Mouse (Mus musculus) liver, embryonic 11.5 days (tissue): ENCODE data around the gene Inpp5a. TPM values are rescaled to one million over a fixed set of nuclear protein-coding genes. Genes with fewer than 3 reads are reported as not detected.

Source experiments
- ATAC-seq: fragments of 200-750 bp; cut with Nextera tagmentation; replicated peaks from 2 replicates; pipeline ENCODE4 v1.8.0; 2017; ENCODE audit warnings: moderate number of reproducible peaks, mild to moderate bottlenecking, moderate TSS enrichment, moderate library complexity; ENCODE audit not compliant: low FRiP score
- DNase-seq: peaks from one replicate; pipeline ENCODE4 v3.0.0-alpha.2; 2017; ENCODE audit warnings: low spot score
- H3K27ac ChIP-seq: fragments of 300-500 bp; sonication (generic); 2 replicates; pipeline ENCODE4 v1.5.1; 2014; ENCODE audit warnings: mild to moderate bottlenecking, low read depth, low read length, control low read depth
- H3K27me3 ChIP-seq: fragments of 300-500 bp; sonication (generic); replicated peaks from 2 replicates; pipeline ENCODE4 v1.6.1; 2014; ENCODE audit warnings: low read length, mixed read lengths; ENCODE audit not compliant: control insufficient read depth, insufficient read depth
- H3K36me3 ChIP-seq: fragments of 300-500 bp; sonication (generic); 2 replicates; pipeline ENCODE4 v1.6.1; 2014; ENCODE audit warnings: mild to moderate bottlenecking, low read length, moderate library complexity, mixed read lengths; ENCODE audit not compliant: control insufficient read depth, insufficient read depth
- H3K4me1 ChIP-seq: fragments of 300-500 bp; sonication (generic); replicated peaks from 2 replicates; pipeline ENCODE4 v1.6.1; 2014; ENCODE audit warnings: low read length, mixed read lengths; ENCODE audit not compliant: control insufficient read depth, insufficient read depth
- H3K4me2 ChIP-seq: fragments of 300-500 bp; sonication (generic); 2 replicates; pipeline ENCODE4 v1.6.1; 2014; ENCODE audit warnings: mild to moderate bottlenecking, control low read depth, moderate library complexity
- H3K4me3 ChIP-seq: fragments of 300-500 bp; sonication (generic); 2 replicates; pipeline ENCODE4 v1.5.1; 2014; ENCODE audit warnings: low read depth, low read length, control low read depth
- H3K9ac ChIP-seq: fragments of 300-500 bp; sonication (generic); 2 replicates; pipeline ENCODE4 v1.6.1; 2014; ENCODE audit warnings: low read depth, low read length, control low read depth
- H3K9me3 ChIP-seq: fragments of 300-500 bp; sonication (generic); 2 replicates; pipeline ENCODE4 v1.6.1; 2016; ENCODE audit warnings: low read length, inconsistent platforms, mixed read lengths; ENCODE audit not compliant: control insufficient read depth
- WGBS: fragments of 180-500 bp; shearing (Covaris S2); extraction: QIAGEN DNeasy Blood & Tissue Kit; methylation state at CpG from one replicate; pipeline ENCODE4 v1.1.7; 2014; 5-methylcytosine and 5-hydroxymethylcytosine counted together
- polyA plus RNA-seq: library from polyadenylated mRNA; unstranded; fragments of >200 nt; fragmentation: Nextera tagmentation; extraction: Ambion mirVana; gene quantifications from 2 replicates; pipeline ENCODE4 v1.2.1, GENCODE M21; 2014

The Inpp5a gene
- polyA plus RNA-seq, 1 experiment from 2014 or later, result 11.8 TPM

- H3K4me2 ChIP-seq, result no peak overlapping the region
- 0 out of 2 replicates have a peak, but pooled peaks cover 2% of the 10 kb centered on the region for H3K4me1 ChIP-seq
Observed at GRCm38 (mm10) chr7:139452199-139452598, 63.3 kb downstream of the Inpp5a start.

GRCm38 (mm10) chr7:139453198-139453597 is 64.3 kb downstream of the Inpp5a start:
- no peak overlapping the region for H3K4me3 ChIP-seq
- 55% methylated on average over 1 of the region's 1 CpGs for WGBS
- no peak for DNase-seq
- H3K36me3 ChIP-seq, result no peaks in the 10 kb centered on the region
- H3K4me2 ChIP-seq, result no peak overlapping the region
- H3K27ac ChIP-seq, result no peak overlapping the region
- no peak overlapping the region for H3K9ac ChIP-seq
- ATAC-seq, result no peak
- no peaks in the 10 kb centered on the region for H3K9me3 ChIP-seq
- H3K27me3 ChIP-seq, result no peaks in the 10 kb centered on the region
- H3K4me1 ChIP-seq, result 0 out of 2 replicates have a peak, but pooled peaks cover 2% of the 10 kb centered on the region

More at GRCm38 (mm10) chr7:139452199-139452598, 63.3 kb downstream of the Inpp5a start:
- no peak for DNase-seq
- no peak overlapping the region for H3K4me3 ChIP-seq
- 48% methylated on average over 2 of the region's 2 CpGs for WGBS
- H3K36me3 ChIP-seq, result no peaks in the 10 kb centered on the region
- H3K9ac ChIP-seq, result no peak overlapping the region
- no peaks in the 10 kb centered on the region for H3K9me3 ChIP-seq
- no peak for ATAC-seq
- H3K27me3 ChIP-seq, result no peaks in the 10 kb centered on the region
- no peak overlapping the region for H3K27ac ChIP-seq

- 62% methylated on average over 3 of the region's 3 CpGs for WGBS
- H3K36me3 ChIP-seq, result no peaks in the 10 kb centered on the region
- 0 out of 2 replicates have a peak, but pooled peaks cover 2% of the 10 kb centered on the region for H3K4me1 ChIP-seq
- H3K9me3 ChIP-seq, result no peaks in the 10 kb centered on the region
- no peak for DNase-seq
- no peaks in the 10 kb centered on the region for H3K27me3 ChIP-seq
- no peak overlapping the region for H3K9ac ChIP-seq
- H3K4me2 ChIP-seq, result no peak overlapping the region
- no peak for ATAC-seq
- no peak overlapping the region for H3K27ac ChIP-seq
- H3K4me3 ChIP-seq, result no peak overlapping the region
Observed at GRCm38 (mm10) chr7:139454285-139454684, 65.4 kb downstream of the Inpp5a start.

- Histone ChIP-seq H3K4me1 (0 out of 2 replicates have a peak, but pooled peaks cover 2% of the 10 kb centered on the region), H3K27me3 (no peaks in the 10 kb centered on the region), H3K4me3 (no peak overlapping the region), H3K36me3 (no peaks in the 10 kb centered on the region), H3K4me2 (no peak overlapping the region), H3K9me3 (no peaks in the 10 kb centered on the region), H3K27ac (no peak overlapping the region), H3K9ac (no peak overlapping the region)
- 79% methylated on average over 6 of the region's 6 CpGs for WGBS
- DNase-seq (no peak), ATAC-seq (no peak)
Observed at GRCm38 (mm10) chr7:139456759-139457158, 67.8 kb downstream of the Inpp5a start.

- WGBS, result 85% methylated on average over 12 of the region's 12 CpGs
- Histone ChIP-seq H3K27me3 (no peaks in the 10 kb centered on the region), H3K9ac (no peak overlapping the region), H3K4me1 (no peaks in the 10 kb centered on the region; the same call in 1 of the 2 replicates), H3K36me3 (no peaks in the 10 kb centered on the region), H3K4me2 (no peak overlapping the region), H3K4me3 (no peak overlapping the region), H3K9me3 (no peaks in the 10 kb centered on the region), H3K27ac (no peak overlapping the region)
- DNase-seq (no peak), ATAC-seq (no peak)
Observed at GRCm38 (mm10) chr7:139461344-139461743, 72.4 kb downstream of the Inpp5a start.

GRCm38 (mm10) chr7:139462142-139462541 is 73.2 kb downstream of the Inpp5a start:
- no peaks in the 10 kb centered on the region for H3K36me3 ChIP-seq
- H3K9me3 ChIP-seq, result no peaks in the 10 kb centered on the region
- H3K4me1 ChIP-seq, result peaks cover 5% of the 10 kb centered on the region
- DNase-seq (no peak), ATAC-seq (no peak)
- 92% methylated on average over 10 of the region's 10 CpGs for WGBS
- H3K4me2 ChIP-seq, result no peak overlapping the region
- no peak overlapping the region for H3K9ac ChIP-seq
- no peaks in the 10 kb centered on the region for H3K27me3 ChIP-seq
- H3K4me3 ChIP-seq, result no peak overlapping the region
- H3K27ac ChIP-seq, result no peak overlapping the region

- Histone ChIP-seq H3K9me3 (no peaks in the 10 kb centered on the region), H3K27ac (no peak overlapping the region), H3K36me3 (no peaks in the 10 kb centered on the region), H3K4me2 (no peak overlapping the region), H3K27me3 (no peaks in the 10 kb centered on the region), H3K9ac (no peak overlapping the region), H3K4me3 (no peak overlapping the region), H3K4me1 (peaks cover 20% of the 10 kb centered on the region)
- WGBS, result 65% methylated on average over 4 of the region's 4 CpGs
- ATAC-seq (no peak), DNase-seq (no peak)
Observed at GRCm38 (mm10) chr7:139465538-139465937, 76.6 kb downstream of the Inpp5a start.

- WGBS, result 25% methylated on average over 7 of the region's 7 CpGs
Observed at GRCm38 (mm10) chr7:139466484-139467176, 77.7 kb downstream of the Inpp5a start.

More at GRCm38 (mm10) chr7:139466484-139467176, 77.7 kb downstream of the Inpp5a start:
- Histone ChIP-seq H3K4me1 (peaks cover 20% of the 10 kb centered on the region), H3K27ac (peak overlapping the region; percentile 69), H3K36me3 (no peaks in the 10 kb centered on the region), H3K4me3 (no peak overlapping the region), H3K9me3 (no peaks in the 10 kb centered on the region), H3K27me3 (no peaks in the 10 kb centered on the region), H3K9ac (no peak overlapping the region), H3K4me2 (no peak overlapping the region)
- peak; percentile 56 for ATAC-seq
- DNase-seq, result no peak
